Mouse (Mus musculus) intestine, embryonic 14.5 days (tissue): ENCODE results near the gene Pofut1. TPM values are rescaled to one million over a fixed set of nuclear protein-coding genes. Genes with fewer than 3 reads are reported as not detected.

Experiments
- ATAC-seq: fragments of 200-750 bp; cut with Nextera tagmentation; replicated peaks from 2 replicates; pipeline ENCODE4 v1.8.0; 2017; ENCODE audit warnings: low read depth, moderate number of reproducible peaks, moderate TSS enrichment, moderate library complexity; ENCODE audit not compliant: low FRiP score, low TSS enrichment
- DNase-seq: peaks from one replicate; pipeline ENCODE4 v3.0.0-alpha.2; 2018; ENCODE audit warnings: low spot score
- H3K27ac ChIP-seq: fragments of 300-500 bp; sonication (generic); 2 replicates; pipeline ENCODE4 v1.5.1; 2014; ENCODE audit warnings: low read depth, mild to moderate bottlenecking, control low read depth
- H3K27me3 ChIP-seq: fragments of 300-500 bp; sonication (generic); replicated peaks from 2 replicates; pipeline ENCODE4 v1.6.1; 2014; ENCODE audit warnings: low read length, control low read depth; ENCODE audit not compliant: control insufficient read depth, insufficient read depth
- H3K36me3 ChIP-seq: fragments of 300-500 bp; sonication (generic); 2 replicates; pipeline ENCODE4 v1.6.1; 2014; ENCODE audit warnings: low read length, control low read depth; ENCODE audit not compliant: control insufficient read depth, insufficient read depth
- H3K4me1 ChIP-seq: fragments of 300-500 bp; sonication (generic); replicated peaks from 2 replicates; pipeline ENCODE4 v1.6.1; 2014; ENCODE audit warnings: low read length, control low read depth, mixed read lengths; ENCODE audit not compliant: control insufficient read depth, insufficient read depth
- H3K4me2 ChIP-seq: fragments of 300-500 bp; sonication (generic); 2 replicates; pipeline ENCODE4 v1.6.1; 2014; ENCODE audit warnings: low read length
- H3K4me3 ChIP-seq: fragments of 300-500 bp; sonication (generic); 2 replicates; pipeline ENCODE4 v1.5.1; 2014; ENCODE audit warnings: low read depth, low read length, control low read depth, mixed read lengths
- H3K9ac ChIP-seq: fragments of 300-500 bp; sonication (generic); 2 replicates; pipeline ENCODE4 v1.6.1; 2014; ENCODE audit warnings: mild to moderate bottlenecking, low read length
- H3K9me3 ChIP-seq: fragments of 300-500 bp; sonication (generic); 2 replicates; pipeline ENCODE4 v1.6.1; 2016; ENCODE audit warnings: low read length, control low read depth; ENCODE audit not compliant: control insufficient read depth
- WGBS: fragments of 180-500 bp; shearing (Covaris S2); extraction: QIAGEN DNeasy Blood & Tissue Kit; methylation state at CpG from one replicate; pipeline ENCODE4 v1.1.7; 2014; 5-methylcytosine and 5-hydroxymethylcytosine counted together
- polyA plus RNA-seq: library from polyadenylated mRNA; unstranded; fragments of >200 nt; fragmentation: Nextera tagmentation; extraction: Ambion mirVana; gene quantifications from 2 replicates; pipeline ENCODE4 v1.2.1, GENCODE M21; 2014

Gene Pofut1
- polyA plus RNA-seq, 1 experiment from 2014 or later = 14.1 TPM

GRCm38 (mm10) chr2:153227959-153228358 is 13.4 kb upstream of the Pofut1 start:
- peaks cover 57% of the 10 kb centered on the region for H3K36me3 ChIP-seq
- no peak for ATAC-seq
- 89% methylated on average over 4 of the region's 4 CpGs for WGBS

GRCm38 (mm10) chr2:153228523-153228922 is 12.8 kb upstream of the Pofut1 start:
- Histone ChIP-seq H3K9ac (no peak overlapping the region), H3K4me2 (no peak overlapping the region), H3K36me3 (peaks cover 63% of the 10 kb centered on the region), H3K4me1 (peaks cover 6% of the 10 kb centered on the region), H3K4me3 (no peak overlapping the region), H3K27me3 (no peaks in the 10 kb centered on the region), H3K9me3 (no peaks in the 10 kb centered on the region), H3K27ac (no peak overlapping the region)
- no peak for ATAC-seq
- DNase-seq = no peak
- WGBS = 82% methylated on average over 5 of the region's 5 CpGs

More at GRCm38 (mm10) chr2:153227959-153228358, 13.4 kb upstream of the Pofut1 start:
- no peak for DNase-seq
- peaks cover 6% of the 10 kb centered on the region for H3K4me1 ChIP-seq
- H3K9me3 ChIP-seq = no peaks in the 10 kb centered on the region
- H3K9ac ChIP-seq = no peak overlapping the region
- H3K27me3 ChIP-seq = no peaks in the 10 kb centered on the region
- no peak overlapping the region for H3K27ac ChIP-seq
- H3K4me3 ChIP-seq = no peak overlapping the region
- H3K4me2 ChIP-seq = no peak overlapping the region

GRCm38 (mm10) chr2:153237193-153237592 is 4.1 kb upstream of the Pofut1 start:
- H3K9ac ChIP-seq = no peak overlapping the region
- H3K4me2 ChIP-seq = no peak overlapping the region
- no peaks in the 10 kb centered on the region for H3K9me3 ChIP-seq
- ATAC-seq (no peak), DNase-seq (no peak)
- peaks cover 58% of the 10 kb centered on the region for H3K36me3 ChIP-seq
- no peak overlapping the region for H3K4me3 ChIP-seq
- H3K27ac ChIP-seq = no peak overlapping the region
- no peaks in the 10 kb centered on the region for H3K27me3 ChIP-seq
- WGBS = 66% methylated on average over 4 of the region's 4 CpGs
- peaks cover 29% of the 10 kb centered on the region for H3K4me1 ChIP-seq

- Histone ChIP-seq H3K36me3 (peaks cover 51% of the 10 kb centered on the region), H3K4me2 (peak overlapping the region; percentile 80; the same call in 1 of the 2 replicates), H3K27ac (peak overlapping the region; percentile 47; the same call in 1 of the 2 replicates), H3K4me1 (peaks cover 35% of the 10 kb centered on the region), H3K9me3 (no peaks in the 10 kb centered on the region), H3K9ac (peak overlapping the region; percentile 27; the same call in 1 of the 2 replicates), H3K27me3 (no peaks in the 10 kb centered on the region), H3K4me3 (0 out of 2 replicates have a peak overlapping the region, but pooled peaks have one; percentile 8)
- no peak for DNase-seq
- ATAC-seq = no peak
- WGBS = 64% methylated on average over 4 of the region's 4 CpGs
Measured at GRCm38 (mm10) chr2:153237891-153238290, 3.4 kb upstream of the Pofut1 start.

- peaks cover 35% of the 10 kb centered on the region for H3K4me1 ChIP-seq
- ATAC-seq (no peak), DNase-seq (no peak)
- peak overlapping the region; percentile 96; the same call in 1 of the 2 replicates for H3K9ac ChIP-seq
- H3K27ac ChIP-seq = peak overlapping the region; percentile 94
- no peaks in the 10 kb centered on the region for H3K27me3 ChIP-seq
- peaks cover 45% of the 10 kb centered on the region for H3K36me3 ChIP-seq
- H3K9me3 ChIP-seq = no peaks in the 10 kb centered on the region
- WGBS = 49% methylated on average over 2 of the region's 2 CpGs
- H3K4me2 ChIP-seq = peak overlapping the region; percentile 80
- 0 out of 2 replicates have a peak overlapping the region, but pooled peaks have one; percentile 91 for H3K4me3 ChIP-seq
Measured at GRCm38 (mm10) chr2:153238406-153238805, 2.9 kb upstream of the Pofut1 start.

- no peak for ATAC-seq
- WGBS = 62% methylated on average over 7 of the region's 7 CpGs
Measured at GRCm38 (mm10) chr2:153239021-153239859, 2.1 kb upstream of the Pofut1 start.

GRCm38 (mm10) chr2:153239860-153240480 is 1.4 kb upstream of the Pofut1 start:
- H3K27ac ChIP-seq = peak overlapping the region; percentile 94
- H3K9me3 ChIP-seq = no peaks in the 10 kb centered on the region
- H3K36me3 ChIP-seq = peaks cover 37% of the 10 kb centered on the region
- ATAC-seq = no peak
- peaks cover 35% of the 10 kb centered on the region for H3K4me1 ChIP-seq
- no peaks in the 10 kb centered on the region for H3K27me3 ChIP-seq
- peak; percentile 61 for DNase-seq
- peak overlapping the region; percentile 91 for H3K4me3 ChIP-seq
- peak overlapping the region; percentile 80 for H3K4me2 ChIP-seq
- WGBS = 9% methylated on average over 16 of the region's 22 CpGs
- peak overlapping the region; percentile 96 for H3K9ac ChIP-seq

More at GRCm38 (mm10) chr2:153239021-153239859, 2.1 kb upstream of the Pofut1 start:
- Histone ChIP-seq H3K27me3 (no peaks in the 10 kb centered on the region), H3K4me1 (peaks cover 35% of the 10 kb centered on the region), H3K27ac (peak overlapping the region; percentile 94), H3K9me3 (no peaks in the 10 kb centered on the region), H3K9ac (peak overlapping the region; percentile 96), H3K36me3 (peaks cover 37% of the 10 kb centered on the region), H3K4me3 (peak overlapping the region; percentile 91), H3K4me2 (peak overlapping the region; percentile 80)
- no peak for DNase-seq

- no peaks in the 10 kb centered on the region for H3K9me3 ChIP-seq
- no peak for DNase-seq
Measured at GRCm38 (mm10) chr2:153240701-153241235, 565 bp upstream of the Pofut1 start.

More at GRCm38 (mm10) chr2:153240701-153241235, 565 bp upstream of the Pofut1 start:
- Histone ChIP-seq H3K4me2 (peak overlapping the region; percentile 80), H3K27me3 (no peaks in the 10 kb centered on the region), H3K9ac (peak overlapping the region; percentile 96), H3K4me1 (peaks cover 35% of the 10 kb centered on the region), H3K27ac (peak overlapping the region; percentile 94), H3K36me3 (peaks cover 37% of the 10 kb centered on the region), H3K4me3 (peak overlapping the region; percentile 91)
- 0% methylated on average over 27 of the region's 33 CpGs for WGBS
- peak; percentile 75; the same call in 1 of the 2 replicates for ATAC-seq
